Mouse (Mus musculus): ENCODE data around the gene Bcl2a1c. TPM values are rescaled to one million over a fixed set of nuclear protein-coding genes. Genes with fewer than 3 reads are reported as not detected.

The Bcl2a1c gene
- polyA plus RNA-seq (2017; shearing (Covaris generic)), result 4.5 TPM

DNA sequence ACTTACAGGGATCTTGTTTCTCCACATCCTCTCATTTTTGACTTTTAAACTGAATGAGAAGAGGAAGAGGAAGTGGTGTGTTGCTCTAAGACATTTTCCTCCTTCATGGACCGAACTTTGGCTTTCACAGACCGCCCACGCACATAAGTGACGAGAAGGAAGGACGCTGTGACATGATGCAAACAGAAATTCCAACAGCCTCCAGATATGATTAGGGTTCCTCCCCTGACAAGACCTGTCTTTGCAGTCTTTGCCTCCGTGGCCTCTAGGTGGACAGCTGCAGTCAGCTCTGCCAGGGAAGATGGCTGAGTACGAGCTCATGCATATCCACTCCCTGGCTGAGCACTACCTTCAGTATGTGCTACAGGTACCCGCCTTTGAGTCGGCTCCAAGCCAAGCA, at the start of gene Bcl2a1c:
Gene Bcl2a1c (plus strand): TSS at position 281 of the 400 bp plus-strand sequence.

Other genes starting within 250 kb of the Bcl2a1c start
- gene Crtap, start 60.5 kb downstream of the Bcl2a1c start, polyA plus RNA-seq (2017; shearing (Covaris generic)), result 2.3 TPM
- 49.0 TPM for gene Glb1, start 70.9 kb downstream of the Bcl2a1c start, polyA plus RNA-seq (2017; shearing (Covaris generic))
- gene Tmppe, start 71.0 kb downstream of the Bcl2a1c start, polyA plus RNA-seq (2017; shearing (Covaris generic)), result 26.5 TPM
- 37.5 TPM for gene Ccr4, start 174.8 kb downstream of the Bcl2a1c start, polyA plus RNA-seq (2017; shearing (Covaris generic))
- gene C130032M10Rik, start 185.6 kb downstream of the Bcl2a1c start, polyA plus RNA-seq (2017; shearing (Covaris generic)), result not detected
- not detected for gene Trim71, start 234.2 kb downstream of the Bcl2a1c start, polyA plus RNA-seq (2017; shearing (Covaris generic))

Data from activated CD4-positive, CD25-positive, alpha-beta regulatory T cell, adult 9 weeks (primary cell).